Mouse (Mus musculus) CH12F3 (cell line): Measurements from ENCODE around the gene Zfp174.

Experiments
- in situ Hi-C: fragments of 300-500 bp; cut with MboI; formaldehyde crosslinking; loops from 2 replicates; pipeline ENCODE4 v1.14.3; 2020; ENCODE audit warnings: low sequenced_read_pairs

Gene Zfp174

GRCm38 (mm10) chr16:3876346-3876745 lies 29.3 kb downstream of the Zfp174 start:
- in situ Hi-C loops, result no loop called here

GRCm38 (mm10) chr16:3884201-3885064 lies 37.4 kb downstream of the Zfp174 start, which contains the start of the genes Zfp597 and Gm20695:
Gene Zfp597, minus strand, starts transcription at chr16:3884561.
Gene Gm20695, plus strand, starts transcription at chr16:3884648.
- in situ Hi-C loops, result no loop called here

DNA sequence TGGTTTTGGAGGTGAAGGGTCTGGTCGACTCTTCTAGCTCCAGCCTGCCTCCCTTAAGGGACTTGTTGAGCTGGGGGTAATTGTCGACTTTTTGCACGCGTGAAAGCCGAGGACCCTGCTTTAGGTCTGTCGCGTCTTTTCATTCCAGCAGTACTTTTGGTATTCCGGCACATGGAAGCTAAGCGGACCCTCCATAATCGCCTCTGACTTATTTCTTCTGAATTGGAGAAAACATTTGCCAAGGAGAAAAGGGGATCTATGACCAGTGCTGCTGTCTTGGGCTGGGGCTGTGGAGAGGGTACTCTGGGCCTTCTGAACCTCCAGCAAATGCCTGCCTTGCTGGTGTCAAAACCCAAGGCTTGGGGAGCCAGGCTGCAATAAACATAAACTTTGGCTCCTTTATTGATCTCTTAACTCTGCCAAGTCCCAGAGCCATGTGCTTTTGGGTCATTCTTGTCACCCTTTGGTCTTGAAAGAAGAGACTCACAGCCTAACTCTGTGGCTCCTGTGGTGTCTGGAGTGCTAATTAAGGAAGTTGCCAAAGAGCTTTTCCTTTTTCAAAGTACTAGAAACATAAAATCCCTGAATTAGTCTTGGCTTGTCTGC lies 38.1 kb downstream of the Zfp174 start:
- in situ Hi-C loops, result no loop called here

GRCm38 (mm10) chr16:3891621-3892295 lies 44.7 kb downstream of the Zfp174 start:
- in situ Hi-C loops, result no loop called here

DNA sequence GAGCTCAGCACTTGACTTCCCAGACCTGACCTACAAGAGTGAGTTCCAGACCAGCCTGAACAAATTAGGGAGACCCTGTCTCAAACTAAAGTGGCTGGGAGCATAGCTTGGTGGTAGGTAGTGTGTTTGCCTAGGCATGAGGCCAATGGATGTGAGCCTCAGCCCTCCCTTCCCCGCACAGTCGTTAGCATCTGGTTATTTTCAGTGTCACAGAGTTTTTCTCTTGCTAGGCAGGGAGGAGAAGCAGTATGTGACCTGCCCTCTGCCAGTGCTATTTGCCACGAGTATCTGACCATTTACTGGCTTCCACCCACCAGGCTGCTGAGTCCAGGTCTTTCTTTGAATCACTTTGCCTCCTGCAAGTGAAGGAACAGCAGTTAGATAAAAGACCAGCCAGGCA lies 46.7 kb downstream of the Zfp174 start:
- in situ Hi-C loops, result no loop called here

DNA sequence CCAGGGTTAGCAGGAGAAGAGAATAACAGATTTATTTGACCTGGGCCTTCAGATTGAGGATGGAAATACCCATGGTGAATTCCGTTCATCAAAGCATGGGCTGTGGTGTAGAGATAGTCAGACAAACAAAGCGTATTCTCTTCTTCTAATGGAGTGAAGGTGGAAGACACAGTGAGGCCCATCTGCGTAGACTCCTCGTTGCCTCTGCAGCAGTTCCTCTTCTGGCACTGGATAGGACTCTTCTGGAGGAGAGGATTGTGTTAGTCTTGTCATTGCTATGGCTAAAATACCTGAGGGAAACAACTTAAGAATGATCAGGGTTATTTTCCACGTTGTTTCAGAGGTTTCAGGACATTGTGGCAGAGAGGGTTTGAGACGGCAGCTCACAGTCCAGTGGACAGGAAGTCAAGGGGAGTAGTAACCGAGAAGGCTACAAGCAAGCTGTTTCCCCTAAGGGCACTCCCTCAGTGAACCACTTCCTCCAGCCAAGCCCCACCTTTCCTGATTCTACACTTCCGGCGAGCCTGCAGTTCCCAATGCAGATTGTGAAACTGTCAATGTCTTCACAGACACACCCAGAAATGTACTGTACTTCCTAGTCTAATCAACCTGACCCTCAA lies 48.2 kb downstream of the Zfp174 start:
- in situ Hi-C loops, result no loop called here

DNA sequence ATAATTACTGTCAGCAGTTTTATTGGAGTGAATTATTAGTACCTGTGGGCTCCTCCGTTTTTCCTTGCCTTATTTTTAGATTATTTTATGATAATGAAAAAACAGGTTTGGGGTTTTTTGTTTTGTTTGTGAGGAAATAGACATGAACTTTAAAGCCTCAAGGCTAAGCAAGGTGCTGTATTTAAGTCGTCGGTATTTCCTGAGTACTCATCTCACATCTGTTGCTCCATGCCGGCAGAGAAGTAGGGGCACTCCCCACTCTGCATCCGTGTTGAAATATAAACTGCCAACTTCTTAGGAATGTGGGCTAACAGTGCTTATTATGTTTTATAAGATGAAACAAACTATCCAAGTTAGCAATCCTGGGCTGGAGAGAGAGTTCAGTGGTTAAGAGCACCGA lies 49.0 kb downstream of the Zfp174 start:
- in situ Hi-C loops, result no loop called here

DNA sequence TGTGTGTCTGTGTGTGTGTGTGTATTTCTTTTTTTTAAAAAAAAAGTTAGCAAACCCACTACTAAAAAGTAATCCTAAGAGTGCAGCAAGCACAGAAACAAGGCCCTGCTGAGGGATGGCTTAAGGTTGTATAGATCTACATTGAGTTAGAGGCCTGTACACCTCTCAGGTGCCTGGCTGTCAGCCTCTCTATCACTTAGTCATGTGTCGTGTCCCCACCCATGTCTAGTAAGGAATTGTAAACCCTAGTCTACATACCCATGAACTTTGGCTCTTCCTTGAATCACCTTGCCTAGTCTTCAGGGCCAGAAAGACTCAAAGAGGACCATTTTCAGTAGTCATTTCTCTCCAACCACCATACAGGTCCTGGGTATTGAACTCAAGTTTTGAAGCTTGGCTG lies 49.5 kb downstream of the Zfp174 start:
- in situ Hi-C loops, result no loop called here

- in situ Hi-C loops, result no loop called here
These were observed 60.4 kb downstream of the Zfp174 start for GRCm38 (mm10) chr16:3907471-3907870.
